Mouse (Mus musculus) lung, adult 2 months (tissue): Measurements from ENCODE around the gene Clps.

Experiments used
- CTCF ChIP-seq: fragments of 200-500 bp; IDR thresholded peaks from 2 replicates; pipeline ENCODE4 v1.5.1; 2011; ENCODE audit warnings: mild to moderate bottlenecking, low read length, control low read depth; ENCODE audit not compliant: insufficient read depth
- POLR2A ChIP-seq: fragments of 200-500 bp; IDR thresholded peaks from 2 replicates; pipeline ENCODE4 v1.6.1; 2011; ENCODE audit warnings: low read depth, mild to moderate bottlenecking, control low read depth, low read length, borderline replicate concordance; ENCODE audit errors: extremely low read depth

DNA sequence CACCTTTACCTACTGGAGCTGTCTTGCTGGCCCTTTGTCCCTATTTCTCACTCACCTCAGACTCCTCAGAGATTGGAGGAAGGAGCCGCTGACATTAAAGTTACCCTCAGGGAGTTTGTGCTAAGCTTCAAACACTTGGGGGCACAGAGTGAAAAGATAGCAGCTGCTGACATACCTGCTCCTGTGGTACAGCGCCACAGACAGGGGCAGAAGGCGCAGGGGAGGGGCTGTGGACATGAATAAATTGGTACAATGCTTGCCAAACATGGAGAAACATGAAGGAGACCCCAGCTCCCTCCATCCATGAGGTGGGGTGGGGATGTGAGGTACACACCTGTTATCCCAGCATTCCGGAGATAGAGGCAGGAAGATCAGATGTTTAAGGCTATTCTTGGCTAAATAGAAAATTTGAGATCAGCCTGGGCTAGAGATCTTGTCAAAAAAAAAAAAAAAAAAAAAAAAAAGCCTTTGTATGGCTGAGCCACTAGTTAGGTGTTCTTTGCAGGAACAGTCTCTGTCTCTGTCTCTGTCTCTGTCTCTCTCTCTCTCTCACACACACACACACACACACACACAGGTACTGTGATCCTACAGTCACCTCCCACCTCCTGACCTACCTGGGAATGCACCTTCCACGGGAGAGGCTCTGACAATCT, 39.4 kb downstream of the Clps start:
- TF ChIP-seq POLR2A (no peak), CTCF (no peak)
